Mouse (Mus musculus): Measurements from ENCODE around the gene Foxc2.
A peak's percentile ranks its signal among the peaks of the same experiment; 100 is the strongest.

The Foxc2 gene

DNA sequence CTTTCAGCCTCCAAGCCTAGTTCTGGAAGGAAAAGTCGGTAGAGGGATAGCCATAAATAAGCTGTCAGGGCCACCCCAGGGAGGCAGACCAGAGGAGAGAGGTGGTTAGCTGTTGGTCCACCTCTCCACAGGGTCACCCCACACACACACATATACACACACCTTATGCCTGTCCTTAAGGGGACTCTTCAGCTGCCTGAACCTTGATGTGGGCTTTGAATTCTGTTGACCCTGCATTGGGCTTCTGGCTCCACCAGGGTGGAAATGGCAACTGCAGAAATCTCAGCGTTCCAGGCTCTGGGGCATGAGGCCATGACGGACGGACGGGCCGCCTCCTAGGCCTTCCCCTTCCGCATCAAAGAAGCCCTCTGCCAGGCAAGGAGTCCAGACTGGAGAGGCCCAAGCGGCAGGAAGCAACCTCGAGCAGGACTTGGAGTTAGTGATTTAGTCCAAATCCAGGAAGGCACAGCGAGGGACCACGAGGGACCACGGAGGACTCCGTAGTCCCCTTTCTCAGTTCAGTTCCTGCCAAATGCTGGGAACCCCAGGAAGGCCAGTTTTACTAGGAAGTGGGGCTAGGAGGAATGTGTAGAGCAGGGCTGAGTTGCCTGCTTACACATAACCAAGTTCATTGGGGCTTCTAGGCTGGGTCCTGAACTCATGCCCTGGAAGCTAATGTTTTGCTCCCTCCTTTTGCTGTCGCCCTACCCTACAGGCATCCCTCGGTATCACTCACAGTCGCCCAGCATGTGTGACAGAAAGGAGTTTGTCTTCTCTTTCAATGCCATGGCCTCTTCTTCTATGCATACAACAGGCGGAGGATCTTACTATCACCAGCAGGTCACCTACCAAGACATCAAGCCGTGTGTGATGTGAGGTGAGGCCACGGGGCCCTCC, 29.7 kb upstream of the Foxc2 start:
- peak; percentile 52 for DNase-seq (ENCODE audit: extremely low spot score, low spot score)

DNA sequence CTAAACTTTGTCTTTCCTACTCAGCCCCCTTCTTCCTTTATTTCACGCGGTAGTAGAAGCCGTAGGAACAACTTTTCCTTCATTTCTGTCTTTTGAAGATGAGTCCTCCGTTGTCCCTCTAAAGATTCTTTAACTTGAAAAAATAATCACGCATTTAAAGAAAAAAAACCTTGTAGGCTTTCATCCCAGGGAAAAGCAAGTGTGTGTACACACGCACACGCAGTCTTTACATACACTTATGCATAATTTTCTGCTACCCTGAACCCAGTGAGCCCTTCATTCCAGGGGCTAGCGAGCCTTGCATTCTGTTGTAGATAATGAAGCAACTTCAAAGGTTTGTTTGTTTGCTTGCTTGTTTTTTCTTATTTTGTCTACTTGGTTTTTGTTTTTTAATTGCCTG, 27.7 kb upstream of the Foxc2 start:
- peak; percentile 26 for DNase-seq (ENCODE audit: extremely low spot score, low spot score)

DNA sequence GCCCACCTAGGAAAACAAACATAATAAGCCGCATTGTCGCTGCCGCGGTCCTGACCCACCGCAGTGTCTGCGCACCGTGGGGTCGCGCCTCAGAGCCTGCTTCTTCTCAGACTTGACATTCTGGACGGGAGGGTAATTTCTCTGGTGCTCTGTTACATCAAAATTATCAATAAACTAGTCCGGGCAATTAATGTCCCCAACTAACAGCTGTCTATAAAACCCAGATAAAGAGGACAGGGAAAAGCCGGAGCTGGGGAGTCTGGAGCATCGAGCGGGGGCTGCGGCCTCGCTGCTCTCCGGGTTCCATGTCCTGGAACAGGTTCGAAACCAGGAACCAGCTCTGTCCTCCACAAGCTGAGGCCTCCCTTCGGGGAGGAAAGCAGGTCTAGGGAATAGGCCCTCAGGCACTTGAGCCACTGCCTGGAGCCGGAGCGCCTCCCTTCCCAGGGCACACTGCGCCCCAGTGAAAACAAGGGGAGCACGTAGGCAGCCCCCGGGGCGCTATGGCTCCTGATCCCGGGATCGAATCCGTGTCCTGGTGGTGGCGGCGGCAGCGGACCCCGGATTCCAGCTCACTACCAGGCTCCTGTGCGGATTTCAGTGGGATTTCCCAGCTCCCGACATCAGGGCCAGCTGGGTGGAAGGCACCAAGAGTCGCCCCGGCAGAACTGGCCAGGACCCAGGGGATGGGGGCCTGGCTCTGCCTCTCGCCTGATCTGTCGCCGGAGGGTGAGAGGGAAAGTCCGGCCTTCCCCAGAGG, 26.9 kb upstream of the Foxc2 start:
- DNase-seq (ENCODE audit: extremely low spot score, low spot score), result peak; percentile 69

DNA sequence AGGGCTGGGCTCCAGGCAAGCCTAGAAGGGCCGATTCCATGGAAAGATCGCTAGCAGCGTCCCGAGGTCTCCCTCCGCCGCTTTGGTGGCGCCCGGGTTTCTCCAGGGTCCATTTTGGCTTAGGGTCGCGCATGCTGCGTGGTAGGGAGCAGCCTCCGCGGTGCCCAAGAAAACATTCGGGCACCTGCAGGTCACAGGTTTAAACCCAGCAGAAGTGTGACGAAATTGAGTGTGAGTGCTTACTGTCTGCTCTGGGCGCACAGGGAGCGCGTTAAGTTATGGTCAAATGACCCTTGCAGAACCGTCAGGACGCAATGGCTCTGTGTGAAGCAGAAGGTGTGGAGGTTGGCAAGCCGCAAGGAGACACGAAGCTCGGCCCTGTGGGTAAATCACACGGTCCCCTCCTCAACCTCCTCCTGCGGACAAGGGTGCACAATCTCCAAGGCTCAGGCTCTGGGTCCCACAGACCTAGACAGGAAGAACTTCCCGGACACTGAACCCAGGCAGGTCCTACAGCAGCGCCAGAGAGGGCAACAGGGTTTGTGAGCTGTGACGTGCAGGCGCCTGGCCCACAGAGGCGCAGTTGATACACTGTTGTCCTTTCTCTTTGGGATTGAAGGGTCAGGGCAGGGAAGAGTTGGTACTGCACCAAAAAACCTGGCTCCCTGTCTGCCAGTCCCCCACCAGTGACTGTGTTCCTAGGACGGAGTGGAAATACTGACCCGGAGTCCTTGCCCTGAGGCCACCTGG, 26.2 kb upstream of the Foxc2 start:
- peak; percentile 51 for DNase-seq (ENCODE audit: extremely low spot score, low spot score)

DNA sequence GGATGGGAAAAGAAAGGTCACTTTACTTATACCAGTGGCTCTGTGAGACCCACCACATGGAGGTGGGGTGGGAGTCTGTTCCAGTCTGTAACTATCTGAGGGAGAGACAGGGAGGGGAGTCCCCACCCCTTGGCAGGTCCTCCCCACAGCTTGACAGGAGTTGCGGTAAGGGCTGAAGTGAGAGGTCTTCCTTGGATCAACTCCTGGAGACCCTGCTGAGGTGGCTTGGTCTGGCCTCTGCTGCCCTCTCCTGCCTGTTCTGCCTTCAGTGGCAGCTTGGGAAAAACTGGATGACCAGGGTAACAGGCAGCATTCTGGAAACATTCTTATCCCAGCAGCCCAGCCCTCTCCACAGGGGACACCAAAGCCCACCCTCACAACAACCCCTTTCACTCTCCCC, 25.3 kb upstream of the Foxc2 start:
- peak; percentile 55 for DNase-seq (ENCODE audit: extremely low spot score, low spot score)

DNA sequence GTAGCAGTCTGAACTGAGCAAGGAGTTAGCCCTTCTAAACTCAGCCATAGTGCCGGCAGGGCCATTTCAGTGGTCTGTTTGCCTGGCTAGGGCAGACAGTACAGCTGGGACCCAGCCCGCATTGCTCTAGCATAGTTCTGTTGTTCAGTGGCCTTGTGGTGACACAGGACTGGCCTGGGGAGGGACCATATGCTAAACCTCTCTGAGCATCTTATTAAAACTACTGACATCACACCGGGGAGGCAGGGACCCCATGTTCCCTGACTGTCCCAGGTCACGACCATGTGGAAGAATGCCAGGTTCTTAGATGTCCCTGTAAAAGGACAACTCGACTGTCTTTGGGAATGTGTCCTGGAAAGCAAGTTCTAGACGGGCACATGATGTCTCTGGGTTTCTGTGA, 23.8 kb upstream of the Foxc2 start:
- no peak for DNase-seq (ENCODE audit: extremely low spot score, low spot score)

DNA sequence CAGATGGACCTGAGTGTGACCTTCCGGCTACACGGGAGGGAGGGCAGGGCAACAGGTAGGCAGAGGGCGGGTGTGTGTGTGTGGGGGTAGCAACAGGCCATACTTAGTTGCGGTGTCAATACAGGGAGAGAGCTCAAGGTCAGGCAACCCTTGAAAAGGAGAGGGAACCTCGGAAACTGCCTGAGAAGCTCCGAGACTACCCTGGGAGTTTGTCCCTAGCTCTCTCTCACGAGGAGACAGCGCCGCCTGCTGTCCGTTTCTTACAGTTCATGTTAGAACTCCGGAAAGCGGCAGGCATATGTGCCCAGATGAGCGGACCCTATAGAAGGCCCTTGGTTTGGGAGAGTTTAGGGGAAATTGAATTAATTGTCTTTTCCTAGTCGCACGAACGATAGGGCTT, 23.3 kb upstream of the Foxc2 start:
- peak; percentile 92 for DNase-seq (ENCODE audit: extremely low spot score, low spot score)

DNA sequence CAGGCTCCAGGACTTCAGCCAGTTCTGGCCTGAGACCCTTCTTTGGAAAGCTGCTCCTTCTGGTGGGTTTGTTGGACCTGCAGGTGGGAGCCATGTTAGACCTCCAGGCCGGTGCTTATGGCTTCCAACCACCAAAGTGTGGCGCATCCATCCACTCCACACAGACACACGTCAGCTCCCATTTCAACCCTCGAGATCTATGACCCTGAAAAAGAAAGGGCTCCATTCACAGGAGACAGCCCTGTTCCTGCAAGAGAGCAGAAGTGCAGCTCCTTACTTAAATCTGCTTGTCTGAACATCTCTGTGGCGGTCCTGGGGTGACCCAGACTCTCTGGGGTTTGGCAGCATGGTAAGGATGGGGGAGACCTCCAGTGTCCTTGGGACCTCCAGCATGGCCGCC, 22.5 kb upstream of the Foxc2 start:
- peak; percentile 26 for DNase-seq (ENCODE audit: extremely low spot score, low spot score)

DNA sequence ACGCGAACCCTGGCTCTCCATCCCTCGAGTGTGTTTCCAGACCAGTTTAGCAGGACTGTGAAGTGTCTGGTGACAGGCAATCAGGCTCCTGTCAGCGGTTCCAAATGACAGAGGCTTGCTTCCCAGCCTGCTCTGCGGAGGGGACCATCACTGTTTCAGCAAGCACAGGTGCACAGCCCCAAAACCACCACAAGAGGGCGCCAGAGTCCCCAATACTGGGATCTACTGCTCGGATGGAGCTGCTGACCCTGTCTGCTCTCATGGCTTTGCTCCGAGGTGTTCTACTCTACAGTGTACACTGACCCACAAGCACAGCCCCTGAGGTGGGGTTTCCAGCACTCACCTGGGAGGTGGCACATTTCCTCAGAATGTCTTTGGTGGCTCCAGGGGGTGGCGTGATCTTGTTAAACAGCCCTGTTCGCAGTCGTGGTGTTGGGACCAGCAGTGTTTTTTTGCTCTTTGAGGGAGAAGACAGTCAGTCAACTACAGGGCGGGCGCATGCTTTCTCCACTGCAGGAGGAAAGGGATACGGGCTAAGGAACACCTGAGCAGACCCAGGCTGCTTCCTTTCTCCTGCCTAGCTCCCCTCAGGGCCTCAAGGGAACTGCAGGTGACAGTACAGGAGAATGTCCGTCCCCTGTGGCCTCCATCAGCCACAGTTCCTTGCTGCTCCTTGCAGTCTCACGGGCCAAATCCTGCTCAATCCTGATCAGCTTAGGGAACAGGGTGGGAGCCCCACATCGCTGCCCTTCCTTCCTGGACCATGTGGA, 11.7 kb upstream of the Foxc2 start:
- peak; percentile 89 for DNase-seq (ENCODE audit: extremely low spot score, low spot score)

DNA sequence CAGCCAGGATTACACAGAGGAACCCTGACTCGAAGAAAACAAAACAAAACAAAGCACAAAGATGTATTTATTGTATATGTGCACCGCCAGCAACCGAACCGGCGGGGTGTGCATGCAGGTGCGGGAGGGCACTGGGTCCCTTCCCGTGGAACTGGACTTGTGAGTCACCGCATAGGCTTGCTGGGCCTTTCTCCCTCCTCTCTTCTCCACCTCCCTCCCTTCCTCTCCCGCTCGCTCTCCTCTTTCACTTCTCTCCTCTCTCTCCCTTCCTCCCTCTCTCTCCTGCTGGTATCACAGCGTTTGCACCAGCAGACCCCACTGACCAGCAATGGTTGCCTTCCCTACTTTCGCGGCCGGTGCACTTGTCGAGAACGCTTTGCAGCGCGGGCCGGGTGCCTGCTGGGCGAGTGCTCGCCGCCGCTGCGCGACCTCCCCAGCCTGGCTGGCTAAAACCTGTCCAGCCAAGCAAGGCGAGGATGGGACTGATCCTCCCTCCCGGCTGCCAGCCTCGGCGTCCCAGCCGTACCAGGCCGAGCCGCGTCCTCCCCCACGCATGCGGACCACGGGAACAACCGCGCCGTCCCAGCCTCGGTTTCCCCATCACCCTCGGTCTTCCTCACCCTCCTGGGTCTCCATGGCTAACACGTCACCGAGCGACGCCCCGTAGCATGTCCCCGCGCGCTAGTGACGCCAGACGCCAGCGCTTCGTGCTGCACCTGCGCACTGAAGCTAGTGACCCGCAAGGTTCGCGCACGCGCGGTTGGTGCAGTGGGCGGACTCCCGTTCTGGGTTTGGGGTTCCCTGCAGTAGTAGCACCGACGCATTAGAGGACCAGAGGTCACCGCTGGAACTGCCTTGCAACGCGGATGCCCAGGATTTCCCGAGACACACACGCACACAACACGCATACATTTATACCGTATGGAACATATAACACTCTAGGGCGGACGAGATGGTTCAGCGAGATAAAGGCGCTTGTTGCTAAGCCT, 8.0 kb upstream of the Foxc2 start, which contains the start of gene Mthfsd:
Gene Mthfsd, minus strand, starts transcription at position 725 of the 989 bp plus-strand sequence.
- DNase-seq (ENCODE audit: extremely low spot score, low spot score), result peak; percentile 98

DNA sequence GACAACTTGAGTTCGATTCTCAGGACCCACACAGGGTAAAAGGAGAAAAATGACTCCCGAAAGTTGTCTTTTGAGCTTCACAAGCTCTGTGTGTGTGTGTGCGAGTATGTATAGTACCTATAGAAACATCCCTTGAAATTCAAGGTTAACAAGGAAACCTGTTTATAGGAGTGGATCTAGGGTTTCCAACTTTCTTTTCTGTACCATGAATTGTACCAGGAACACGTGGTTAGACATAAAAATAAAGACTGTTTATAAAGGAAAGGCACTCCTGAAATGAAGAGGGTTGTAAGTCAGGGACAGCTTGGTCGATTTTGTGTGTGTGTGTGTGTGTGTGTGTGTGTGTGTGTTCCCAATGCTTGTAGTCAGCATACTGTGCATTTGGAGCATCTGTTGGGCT, 7.3 kb upstream of the Foxc2 start:
- no peak for DNase-seq (ENCODE audit: extremely low spot score, low spot score)

DNA sequence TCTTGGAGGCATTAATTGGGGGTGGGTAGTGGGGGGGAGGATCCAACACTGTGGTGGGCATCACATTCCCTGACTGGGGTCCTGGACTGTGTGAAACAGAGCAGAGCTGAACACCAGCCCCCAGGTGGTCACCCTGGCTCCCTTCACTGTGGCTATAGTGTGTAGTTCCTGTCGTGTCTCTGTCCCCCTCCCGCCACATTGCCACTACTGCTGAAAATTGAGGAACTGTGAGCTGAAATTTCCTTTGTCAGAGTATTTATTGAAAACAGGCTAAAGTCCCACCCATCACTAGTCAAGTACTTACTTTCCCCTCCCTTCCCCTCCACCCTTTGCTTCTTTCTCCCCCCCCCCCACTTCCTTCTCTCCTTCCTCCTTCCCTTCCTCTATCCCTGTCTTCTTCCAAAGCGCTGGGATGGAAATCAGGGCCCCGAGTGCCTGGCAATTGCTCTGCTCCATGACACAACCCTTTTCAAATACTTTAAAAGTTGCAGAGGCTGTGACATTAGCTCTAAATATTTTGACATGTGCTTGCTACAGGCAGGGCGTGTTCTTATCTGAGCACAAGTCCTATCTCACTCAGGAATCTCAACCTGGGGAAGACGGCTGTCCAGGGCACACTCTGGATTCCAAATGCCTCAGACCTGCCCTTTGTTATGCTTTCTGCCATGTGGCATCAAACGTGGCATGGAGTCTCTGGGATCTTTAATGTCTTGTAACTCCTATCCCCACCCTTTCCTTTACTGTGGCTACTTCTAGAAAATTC, 4.6 kb upstream of the Foxc2 start:
- DNase-seq (ENCODE audit: extremely low spot score, low spot score), result no peak

DNA sequence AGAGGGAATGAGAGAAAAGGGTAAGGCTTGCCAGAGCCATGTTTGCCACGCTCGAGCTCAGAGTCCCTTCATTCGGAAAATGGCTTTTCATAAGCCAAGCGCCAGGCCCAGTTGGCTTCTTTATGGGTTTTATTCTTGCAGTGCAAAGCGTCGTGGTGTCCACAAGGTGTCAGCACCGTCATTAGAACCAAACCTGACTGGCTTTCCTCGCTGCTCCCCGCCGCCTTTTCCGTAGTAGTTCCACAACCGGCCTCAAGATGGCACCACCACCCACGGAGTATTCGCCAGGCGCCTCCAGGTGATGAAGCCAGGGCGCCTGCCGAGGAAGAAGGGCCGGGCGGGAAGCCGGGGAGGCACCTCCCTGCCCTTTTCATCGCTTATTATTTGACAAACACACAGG, 2.7 kb upstream of the Foxc2 start:
- DNase-seq (ENCODE audit: extremely low spot score, low spot score), result peak; percentile 99

DNA sequence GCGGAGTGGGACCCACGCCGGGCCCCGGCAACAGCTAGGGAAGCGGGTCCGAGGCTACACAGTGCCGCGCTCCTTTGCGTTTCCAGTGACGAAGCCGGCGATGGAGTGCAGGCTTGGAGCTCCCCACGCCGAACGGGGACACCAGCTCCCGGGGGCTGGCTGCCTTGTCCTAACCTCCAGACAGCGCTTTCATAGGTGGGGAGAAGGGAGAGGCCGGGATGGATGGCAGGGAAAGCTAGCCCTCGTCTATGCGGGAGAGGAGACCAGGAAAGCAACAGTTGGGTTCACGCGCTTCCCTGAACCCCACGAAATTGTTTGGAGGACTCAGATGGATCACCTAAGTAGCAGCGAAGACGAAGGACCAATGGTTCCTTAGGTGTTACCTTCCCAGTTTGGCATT, 835 bp upstream of the Foxc2 start:
- peak; percentile 67 for DNase-seq (ENCODE audit: extremely low spot score, low spot score)

DNA sequence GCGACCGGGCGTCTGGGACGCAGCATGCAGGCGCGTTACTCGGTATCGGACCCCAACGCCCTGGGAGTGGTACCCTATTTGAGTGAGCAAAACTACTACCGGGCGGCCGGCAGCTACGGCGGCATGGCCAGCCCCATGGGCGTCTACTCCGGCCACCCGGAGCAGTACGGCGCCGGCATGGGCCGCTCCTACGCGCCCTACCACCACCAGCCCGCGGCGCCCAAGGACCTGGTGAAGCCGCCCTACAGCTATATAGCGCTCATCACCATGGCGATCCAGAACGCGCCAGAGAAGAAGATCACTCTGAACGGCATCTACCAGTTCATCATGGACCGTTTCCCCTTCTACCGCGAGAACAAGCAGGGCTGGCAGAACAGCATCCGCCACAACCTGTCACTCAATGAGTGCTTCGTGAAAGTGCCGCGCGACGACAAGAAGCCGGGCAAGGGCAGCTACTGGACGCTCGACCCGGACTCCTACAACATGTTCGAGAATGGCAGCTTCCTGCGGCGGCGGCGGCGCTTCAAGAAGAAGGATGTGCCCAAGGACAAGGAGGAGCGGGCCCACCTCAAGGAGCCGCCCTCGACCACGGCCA, 717 bp downstream of the Foxc2 start:
- peak; percentile 80 for DNase-seq (ENCODE audit: extremely low spot score, low spot score)

DNA sequence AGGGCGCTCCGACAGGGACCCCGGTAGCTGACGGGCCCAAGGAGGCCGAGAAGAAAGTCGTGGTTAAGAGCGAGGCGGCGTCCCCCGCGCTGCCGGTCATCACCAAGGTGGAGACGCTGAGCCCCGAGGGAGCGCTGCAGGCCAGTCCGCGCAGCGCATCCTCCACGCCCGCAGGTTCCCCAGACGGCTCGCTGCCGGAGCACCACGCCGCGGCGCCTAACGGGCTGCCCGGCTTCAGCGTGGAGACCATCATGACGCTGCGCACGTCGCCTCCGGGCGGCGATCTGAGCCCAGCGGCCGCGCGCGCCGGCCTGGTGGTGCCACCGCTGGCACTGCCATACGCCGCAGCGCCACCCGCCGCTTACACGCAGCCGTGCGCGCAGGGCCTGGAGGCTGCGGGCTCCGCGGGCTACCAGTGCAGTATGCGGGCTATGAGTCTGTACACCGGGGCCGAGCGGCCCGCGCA, 1.2 kb downstream of the Foxc2 start:
- DNase-seq (ENCODE audit: extremely low spot score, low spot score), result peak; percentile 74

DNA sequence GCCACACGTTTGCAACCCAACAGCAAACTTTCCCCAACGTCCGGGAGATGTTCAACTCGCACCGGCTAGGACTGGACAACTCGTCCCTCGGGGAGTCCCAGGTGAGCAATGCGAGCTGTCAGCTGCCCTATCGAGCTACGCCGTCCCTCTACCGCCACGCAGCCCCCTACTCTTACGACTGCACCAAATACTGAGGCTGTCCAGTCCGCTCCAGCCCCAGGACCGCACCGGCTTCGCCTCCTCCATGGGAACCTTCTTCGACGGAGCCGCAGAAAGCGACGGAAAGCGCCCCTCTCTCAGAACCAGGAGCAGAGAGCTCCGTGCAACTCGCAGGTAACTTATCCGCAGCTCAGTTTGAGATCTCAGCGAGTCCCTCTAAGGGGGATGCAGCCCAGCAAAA, 1.9 kb downstream of the Foxc2 start:
- peak; percentile 57 for DNase-seq (ENCODE audit: extremely low spot score, low spot score)

DNA sequence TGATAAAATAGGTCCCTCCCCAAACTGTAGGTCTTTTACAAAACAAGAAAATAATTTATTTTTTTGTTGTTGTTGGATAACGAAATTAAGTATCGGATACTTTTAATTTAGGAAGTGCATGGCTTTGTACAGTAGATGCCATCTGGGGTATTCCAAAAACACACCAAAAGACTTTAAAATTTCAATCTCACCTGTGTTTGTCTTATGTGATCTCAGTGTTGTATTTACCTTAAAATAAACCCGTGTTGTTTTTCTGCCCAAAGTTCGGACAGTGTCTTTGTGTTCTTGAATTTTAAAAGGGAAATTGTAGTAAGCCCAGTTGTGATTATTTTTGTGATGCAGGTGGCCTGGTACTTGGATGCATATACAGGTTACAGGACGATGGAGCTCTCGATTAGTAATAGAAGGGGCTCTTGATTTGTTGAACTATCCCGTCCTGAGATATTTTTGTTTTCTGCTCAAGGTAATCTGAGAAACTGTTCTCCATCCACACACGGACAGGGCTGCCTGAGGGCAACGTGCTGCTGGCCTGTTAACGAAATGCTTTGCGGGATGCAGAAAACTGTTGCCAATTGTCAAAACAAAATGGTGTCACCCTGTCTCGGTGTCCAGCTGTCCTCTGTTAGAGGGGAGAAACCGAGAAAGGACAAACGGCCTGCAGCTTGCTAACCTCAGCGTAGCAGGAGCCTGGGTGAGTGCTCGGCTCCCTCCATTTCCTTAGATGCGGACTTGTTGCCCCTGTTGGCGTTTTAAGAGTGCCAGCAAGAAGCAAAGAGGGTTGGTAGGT, 2.9 kb downstream of the Foxc2 start:
- DNase-seq (ENCODE audit: extremely low spot score, low spot score), result peak; percentile 53
